Mouse (Mus musculus) heart, embryonic 11.5 days (tissue): ENCODE data around the gene Fam20b. TPM values are rescaled to one million over a fixed set of nuclear protein-coding genes. Genes with fewer than 3 reads are reported as not detected.

Experiments used
- ATAC-seq: fragments of 200-750 bp; cut with Nextera tagmentation; replicated peaks from 2 replicates; pipeline ENCODE4 v1.8.0; 2017; ENCODE audit warnings: moderate library complexity; ENCODE audit not compliant: insufficient number of reproducible peaks, low FRiP score, low TSS enrichment
- H3K27ac ChIP-seq: fragments of 300-500 bp; sonication (generic); 2 replicates; pipeline ENCODE4 v1.5.1; 2014; ENCODE audit warnings: mild to moderate bottlenecking, low read depth, low read length
- H3K27me3 ChIP-seq: fragments of 300-500 bp; sonication (generic); 2 replicates; pipeline ENCODE4 v1.6.1; 2014; ENCODE audit warnings: mild to moderate bottlenecking, low read length, mixed read lengths; ENCODE audit not compliant: control insufficient read depth, insufficient read depth
- H3K36me3 ChIP-seq: fragments of 300-500 bp; sonication (generic); 2 replicates; pipeline ENCODE4 v1.6.1; 2014; ENCODE audit warnings: mild to moderate bottlenecking, low read length, moderate library complexity, mixed read lengths; ENCODE audit not compliant: control insufficient read depth, insufficient read depth
- H3K4me1 ChIP-seq: fragments of 300-500 bp; sonication (generic); 2 replicates; pipeline ENCODE4 v1.6.1; 2014; ENCODE audit warnings: low read length; ENCODE audit not compliant: control insufficient read depth, insufficient read depth
- H3K4me2 ChIP-seq: fragments of 300-500 bp; sonication (generic); 2 replicates; pipeline ENCODE4 v1.6.1; 2014; ENCODE audit warnings: mild to moderate bottlenecking, moderate library complexity
- H3K4me3 ChIP-seq: fragments of 300-500 bp; sonication (generic); 2 replicates; pipeline ENCODE4 v1.5.1; 2014; ENCODE audit warnings: low read depth, low read length
- H3K9ac ChIP-seq: fragments of 300-500 bp; sonication (generic); 2 replicates; pipeline ENCODE4 v1.6.1; 2014; ENCODE audit warnings: mild to moderate bottlenecking, low read depth, low read length, moderate library complexity
- H3K9me3 ChIP-seq: fragments of 300-500 bp; sonication (generic); replicated peaks from 2 replicates; pipeline ENCODE4 v1.6.1; 2016; ENCODE audit warnings: low read length; ENCODE audit not compliant: control insufficient read depth
- WGBS: fragments of 180-500 bp; shearing (Covaris S2); extraction: QIAGEN DNeasy Blood & Tissue Kit; methylation state at CpG from one replicate; pipeline ENCODE4 v1.1.7; 2014; ENCODE audit not compliant: insufficient replicate concordance; 5-methylcytosine and 5-hydroxymethylcytosine counted together
- polyA plus RNA-seq: library from polyadenylated mRNA; unstranded; fragments of >200 nt; fragmentation: Nextera tagmentation; extraction: Ambion mirVana; gene quantifications from 2 replicates; pipeline ENCODE4 v1.2.1, GENCODE M21; 2014

Gene Fam20b
- polyA plus RNA-seq, 1 experiment from 2014 or later: 22.4 TPM

GRCm38 (mm10) chr1:156679599-156679998 is 39.3 kb downstream of the Fam20b start:
- Histone ChIP-seq H3K4me3 (no peak overlapping the region), H3K27ac (no peak overlapping the region), H3K4me2 (no peak overlapping the region), H3K27me3 (no peaks in the 10 kb centered on the region), H3K9me3 (no peaks in the 10 kb centered on the region), H3K4me1 (peaks cover under 1% of the 10 kb centered on the region; the same call in 1 of the 2 replicates), H3K36me3 (peaks cover 8% of the 10 kb centered on the region), H3K9ac (no peak overlapping the region)
- no peak for ATAC-seq
- WGBS: 75% methylated on average over 9 of the region's 9 CpGs

DNA sequence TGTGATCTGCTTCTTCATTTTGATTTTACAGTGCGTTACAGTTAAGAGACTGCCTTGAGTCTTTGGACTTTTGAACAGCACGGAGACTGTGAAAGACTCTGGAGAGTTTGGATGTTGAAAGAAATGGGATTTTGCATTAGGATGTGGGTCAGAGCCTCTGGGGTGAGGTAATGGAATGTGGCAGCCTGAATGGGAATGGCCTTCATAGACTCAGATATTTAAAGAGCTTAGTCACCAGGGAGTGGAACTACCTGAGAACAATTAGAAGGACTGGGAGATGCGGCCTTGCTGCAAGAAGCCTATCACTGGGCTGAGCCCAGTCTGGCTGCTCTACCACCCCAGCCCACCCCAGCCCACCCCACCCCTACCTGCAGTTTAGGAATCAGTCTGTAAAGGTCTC is 41.7 kb downstream of the Fam20b start:
- ATAC-seq: no peak
- no peaks in the 10 kb centered on the region for H3K27me3 ChIP-seq
- H3K27ac ChIP-seq: no peak overlapping the region
- peaks cover 4% of the 10 kb centered on the region for H3K36me3 ChIP-seq
- WGBS: 81% methylated on average over 3 of the region's 3 CpGs
- peaks cover 3% of the 10 kb centered on the region; the same call in 1 of the 2 replicates for H3K4me1 ChIP-seq
- H3K4me3 ChIP-seq: no peak overlapping the region
- H3K9me3 ChIP-seq: no peaks in the 10 kb centered on the region
- no peak overlapping the region for H3K9ac ChIP-seq
- no peak overlapping the region for H3K4me2 ChIP-seq

DNA sequence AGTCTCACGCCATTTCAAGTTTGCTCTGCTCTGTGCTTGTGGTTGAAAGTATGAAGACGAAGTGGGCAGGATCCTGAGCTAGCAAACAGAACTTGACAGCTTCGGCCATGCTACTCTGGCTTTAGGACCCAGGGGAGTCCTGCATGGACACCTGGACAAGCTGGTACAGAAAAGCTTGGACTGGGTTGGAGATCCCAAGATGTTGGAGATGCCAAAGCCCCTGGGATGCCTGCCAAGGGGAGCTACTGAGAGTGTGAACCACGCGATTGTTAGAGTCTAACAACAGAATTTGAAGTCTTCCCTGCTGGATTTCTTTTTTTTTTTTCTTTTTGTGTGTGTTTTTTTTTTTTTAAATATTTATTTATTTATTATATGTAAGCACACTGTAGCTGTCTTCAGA is 42.3 kb downstream of the Fam20b start:
- Histone ChIP-seq H3K4me1 (peaks cover 3% of the 10 kb centered on the region; the same call in 1 of the 2 replicates), H3K9me3 (no peaks in the 10 kb centered on the region), H3K4me2 (no peak overlapping the region), H3K27me3 (no peaks in the 10 kb centered on the region), H3K27ac (no peak overlapping the region), H3K9ac (no peak overlapping the region), H3K36me3 (peaks cover 4% of the 10 kb centered on the region), H3K4me3 (no peak overlapping the region)
- no peak for ATAC-seq
- WGBS: 77% methylated on average over 5 of the region's 5 CpGs

GRCm38 (mm10) chr1:156676171-156676570 is 42.7 kb downstream of the Fam20b start:
- no peak for ATAC-seq
- H3K4me2 ChIP-seq: no peak overlapping the region

DNA sequence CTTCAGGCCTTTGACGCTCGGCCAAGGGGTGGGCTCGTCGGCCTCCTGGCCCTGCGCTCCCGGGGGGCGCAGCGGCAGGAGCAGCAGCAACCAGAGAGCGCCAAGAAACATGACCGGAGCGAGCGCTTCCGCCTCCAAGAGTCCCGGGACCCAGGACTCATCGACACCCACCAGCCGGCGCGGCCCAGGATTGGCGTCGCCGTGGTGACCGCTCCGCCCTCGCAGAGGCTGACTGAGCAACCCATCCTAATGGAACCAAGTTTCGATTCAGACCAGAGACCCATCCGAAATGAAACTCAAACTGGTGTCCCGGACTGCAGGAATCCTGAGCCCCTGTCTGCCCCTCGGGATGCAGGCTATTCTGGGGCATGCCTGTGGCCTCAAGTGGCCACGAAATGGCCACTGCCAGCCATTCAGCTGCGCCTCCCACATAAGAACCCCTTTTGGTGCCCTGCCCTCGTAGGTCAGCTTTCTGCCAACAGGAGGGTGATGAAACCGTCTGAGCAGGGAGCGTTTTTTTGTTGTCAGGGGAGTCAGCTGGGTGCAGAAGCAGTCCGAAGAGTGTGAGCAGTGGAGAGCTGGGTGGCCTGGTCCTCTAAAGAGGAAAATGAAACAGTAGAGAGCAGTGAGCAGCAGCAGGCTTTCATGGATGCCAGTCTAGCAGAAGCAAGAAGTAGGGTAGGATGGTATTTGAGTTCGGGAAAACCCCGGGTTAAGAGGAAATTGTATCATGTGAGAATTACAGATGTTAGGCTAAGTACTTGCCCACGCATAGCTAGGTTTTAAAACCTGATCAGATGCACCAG is 44.5 kb downstream of the Fam20b start, which contains the start of gene Tor3a:
Tor3a (minus strand) TSS at position 162 of the 806 bp plus-strand sequence.
- Histone ChIP-seq H3K27ac (no peak within 1 kb of the TSS), H3K36me3 (no peaks in the 10 kb centered on the region), H3K9ac (peak within 1 kb of the TSS; percentile 66), H3K4me2 (peak within 1 kb of the TSS; percentile 100), H3K27me3 (no peaks in the 10 kb centered on the region), H3K4me3 (peak within 1 kb of the TSS; percentile 68), H3K9me3 (no peaks in the 10 kb centered on the region), H3K4me1 (peaks cover 3% of the 10 kb centered on the region; the same call in 1 of the 2 replicates)
- peak; percentile 76 for ATAC-seq
- 6% methylated on average over 37 of the region's 37 CpGs for WGBS

More at GRCm38 (mm10) chr1:156676171-156676570, 42.7 kb downstream of the Fam20b start:
- H3K4me1 ChIP-seq: peaks cover 3% of the 10 kb centered on the region; the same call in 1 of the 2 replicates
- no peak overlapping the region for H3K4me3 ChIP-seq
- 22% methylated on average over 12 of the region's 12 CpGs for WGBS
- peaks cover 2% of the 10 kb centered on the region for H3K36me3 ChIP-seq
- H3K9ac ChIP-seq: no peak overlapping the region
- H3K27me3 ChIP-seq: no peaks in the 10 kb centered on the region
- no peaks in the 10 kb centered on the region for H3K9me3 ChIP-seq
- H3K27ac ChIP-seq: no peak overlapping the region

DNA sequence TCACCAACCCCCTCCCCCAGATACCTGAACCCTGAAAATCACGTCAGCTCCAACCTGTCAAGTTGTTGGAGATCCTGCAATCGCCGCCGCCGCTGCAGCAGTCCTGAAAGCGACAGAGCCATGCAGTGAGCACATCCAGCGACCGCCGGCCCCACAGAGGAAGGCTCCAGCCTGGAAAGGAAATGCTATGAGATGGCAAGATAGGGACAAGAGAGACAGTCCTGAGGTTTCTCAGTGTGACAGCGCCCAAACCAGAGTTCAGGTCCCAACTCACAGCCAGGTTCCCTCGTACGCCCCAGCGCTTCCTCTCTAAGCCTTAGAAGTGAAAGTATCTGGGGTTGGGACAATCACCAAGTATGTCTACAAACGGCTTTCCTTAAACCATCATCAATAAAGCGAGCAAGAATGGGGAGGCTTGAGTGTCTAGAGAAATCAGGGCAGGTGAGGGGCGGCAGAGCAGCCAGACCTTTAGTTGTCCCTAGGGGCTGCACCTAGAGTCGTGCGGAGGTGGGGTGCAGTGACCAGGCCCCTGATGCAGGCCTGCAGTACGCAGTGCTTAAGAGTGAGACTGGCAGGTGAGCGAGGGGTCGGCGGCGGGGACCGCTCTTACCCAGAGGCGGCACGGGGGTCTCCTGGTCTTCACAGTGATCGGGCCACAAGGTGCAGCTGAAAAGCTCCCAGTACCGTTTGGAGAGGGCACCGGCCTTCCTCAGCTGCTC is 45.3 kb downstream of the Fam20b start:
- H3K4me3 ChIP-seq: peak overlapping the region; percentile 68
- peak overlapping the region; percentile 66 for H3K9ac ChIP-seq
- H3K4me1 ChIP-seq: peaks cover 7% of the 10 kb centered on the region
- H3K27me3 ChIP-seq: no peaks in the 10 kb centered on the region
- WGBS: under 1% methylated on average over 29 of the region's 29 CpGs
- peak; percentile 44; the same call in 1 of the 2 replicates for ATAC-seq
- H3K4me2 ChIP-seq: peak overlapping the region; percentile 100
- no peaks in the 10 kb centered on the region for H3K36me3 ChIP-seq
- H3K27ac ChIP-seq: no peak overlapping the region
- no peaks in the 10 kb centered on the region for H3K9me3 ChIP-seq

- ATAC-seq: no peak
- H3K36me3 ChIP-seq: no peaks in the 10 kb centered on the region
- peak overlapping the region; percentile 68 for H3K4me3 ChIP-seq
- H3K27ac ChIP-seq: no peak overlapping the region
- no peaks in the 10 kb centered on the region for H3K27me3 ChIP-seq
- peak overlapping the region; percentile 100 for H3K4me2 ChIP-seq
- H3K9me3 ChIP-seq: no peaks in the 10 kb centered on the region
- WGBS: 8% methylated on average over 14 of the region's 14 CpGs
- peaks cover 9% of the 10 kb centered on the region for H3K4me1 ChIP-seq
- peak overlapping the region; percentile 66 for H3K9ac ChIP-seq
These were observed 46.0 kb downstream of the Fam20b start for GRCm38 (mm10) chr1:156672720-156673475.

- Histone ChIP-seq H3K4me2 (no peak overlapping the region), H3K9me3 (no peaks in the 10 kb centered on the region), H3K4me3 (no peak overlapping the region), H3K36me3 (no peaks in the 10 kb centered on the region), H3K4me1 (peaks cover 11% of the 10 kb centered on the region), H3K27me3 (no peaks in the 10 kb centered on the region), H3K9ac (no peak overlapping the region), H3K27ac (no peak overlapping the region)
- 85% methylated on average over 3 of the region's 3 CpGs for WGBS
- ATAC-seq: no peak
These were observed 47.0 kb downstream of the Fam20b start for GRCm38 (mm10) chr1:156671921-156672320.
